Mouse (Mus musculus) spleen, adult 2 months (tissue): ENCODE measurements at regions not wholly inside any gene's neighbourhood (a gene's known extent, or its start where the extent isn't known, plus 50 kb on each side); places are given as distances from the start of the nearest gene placed in this dataset.

Experiments
- DNase-seq, 2 experiments: peaks; one replicate each; pipeline versions ENCODE4 v3.0.0 to v3.0.0-alpha.2; 2012 to 2021; ENCODE audit warnings: low spot score in 2 of 2, low read depth in 1 of 2
- H3K27ac ChIP-seq: fragments of 200-500 bp; 2 replicates; pipeline ENCODE4 v1.5.1; 2012; ENCODE audit warnings: low read length, inconsistent platforms; ENCODE audit not compliant: insufficient read depth
- H3K27me3 ChIP-seq: fragments of 200-500 bp; 2 replicates; pipeline ENCODE4 v1.6.1; 2012; ENCODE audit warnings: mild to moderate bottlenecking, moderate library complexity, low read length, inconsistent platforms; ENCODE audit not compliant: control insufficient read depth, insufficient read depth
- H3K36me3 ChIP-seq: fragments of 200-500 bp; 2 replicates; pipeline ENCODE4 v1.6.1; 2012; ENCODE audit warnings: mild to moderate bottlenecking, low read length, inconsistent platforms; ENCODE audit not compliant: control insufficient read depth, insufficient read depth
- H3K4me1 ChIP-seq: fragments of 200-500 bp; 2 replicates; pipeline ENCODE4 v1.6.1; 2011; ENCODE audit warnings: inconsistent platforms; ENCODE audit not compliant: control insufficient read depth, insufficient read depth, insufficient read length
- H3K4me3 ChIP-seq: fragments of 200-500 bp; 2 replicates; pipeline ENCODE4 v1.5.1; 2011; ENCODE audit warnings: mild to moderate bottlenecking, inconsistent platforms; ENCODE audit not compliant: insufficient read depth, insufficient read length; ENCODE audit errors: extremely low read depth
- CTCF ChIP-seq: fragments of 200-500 bp; IDR thresholded peaks from 2 replicates; pipeline ENCODE4 v1.5.1; 2011; ENCODE audit warnings: mild to moderate bottlenecking, inconsistent platforms; ENCODE audit not compliant: insufficient read depth, insufficient read length, insufficient replicate concordance; ENCODE audit errors: extremely low read depth
- POLR2A ChIP-seq: fragments of 200-500 bp; IDR thresholded peaks from 2 replicates; pipeline ENCODE4 v1.6.1; 2011; ENCODE audit warnings: low read depth, low read length, inconsistent platforms
- WGBS: fragments of 180-500 bp; shearing (Covaris S2); methylation state at CpG from one replicate; pipeline ENCODE4 v1.1.7; 2018; 5-methylcytosine and 5-hydroxymethylcytosine counted together

- no peak for TF ChIP-seq CTCF
- Histone ChIP-seq H3K36me3 (no peaks in the 10 kb centered on the region), H3K4me3 (no peak overlapping the region), H3K4me1 (no peaks in the 10 kb centered on the region), H3K27ac (no peak overlapping the region), H3K27me3 (no peaks in the 10 kb centered on the region)
- DNase-seq, result no peak
- WGBS, result 38% methylated on average over 5 of the region's 5 CpGs
Measured at GRCm38 (mm10) chr5:111901197-111901596, 167.5 kb downstream of the Gm26897 start.

GRCm38 (mm10) chr5:111901678-111902077, 168.0 kb downstream of the Gm26897 start:
- TF ChIP-seq POLR2A, result no peak
- no peaks in the 10 kb centered on the region for H3K27me3 ChIP-seq
- DNase-seq, result no peak
- H3K36me3 ChIP-seq, result no peaks in the 10 kb centered on the region
- H3K4me3 ChIP-seq, result no peak overlapping the region
- H3K4me1 ChIP-seq, result no peaks in the 10 kb centered on the region
- H3K27ac ChIP-seq, result no peak overlapping the region
- 11% methylated on average over 5 of the region's 5 CpGs for WGBS

- Histone ChIP-seq H3K4me3 (no peak overlapping the region), H3K4me1 (no peaks in the 10 kb centered on the region), H3K36me3 (no peaks in the 10 kb centered on the region), H3K27me3 (no peaks in the 10 kb centered on the region), H3K27ac (no peak overlapping the region)
- no peak for DNase-seq
- 82% methylated on average over 14 of the region's 14 CpGs for WGBS
- TF ChIP-seq POLR2A (no peak), CTCF (no peak)
Measured at GRCm38 (mm10) chr5:111908085-111908484, 174.4 kb downstream of the Gm26897 start.

GRCm38 (mm10) chr5:111910514-111910913, 176.8 kb downstream of the Gm26897 start:
- Histone ChIP-seq H3K4me1 (no peaks in the 10 kb centered on the region), H3K27ac (no peak overlapping the region), H3K4me3 (no peak overlapping the region), H3K27me3 (no peaks in the 10 kb centered on the region), H3K36me3 (no peaks in the 10 kb centered on the region)
- TF ChIP-seq POLR2A (no peak), CTCF (no peak)
- 72% methylated on average over 8 of the region's 8 CpGs for WGBS
- DNase-seq, result no peak

- 59% methylated on average over 7 of the region's 7 CpGs for WGBS
- H3K27me3 ChIP-seq, result no peaks in the 10 kb centered on the region
- no peak overlapping the region for H3K4me3 ChIP-seq
- H3K4me1 ChIP-seq, result no peaks in the 10 kb centered on the region
- no peaks in the 10 kb centered on the region for H3K36me3 ChIP-seq
- no peak for DNase-seq
- TF ChIP-seq POLR2A (no peak), CTCF (no peak)
- no peak overlapping the region for H3K27ac ChIP-seq
Measured at GRCm38 (mm10) chr5:111913354-111913753, 179.6 kb downstream of the Gm26897 start.

- Histone ChIP-seq H3K27ac (no peak overlapping the region), H3K27me3 (no peaks in the 10 kb centered on the region), H3K4me1 (no peaks in the 10 kb centered on the region), H3K36me3 (no peaks in the 10 kb centered on the region), H3K4me3 (no peak overlapping the region)
- DNase-seq, result no peak
- WGBS, result 67% methylated on average over 3 of the region's 3 CpGs
- no peak for TF ChIP-seq POLR2A
- no peak for TF ChIP-seq CTCF
Measured at GRCm38 (mm10) chr5:111914296-111914695, 180.6 kb downstream of the Gm26897 start.

- no peak for TF ChIP-seq POLR2A
- TF ChIP-seq CTCF, result no peak
- H3K4me3 ChIP-seq, result no peak overlapping the region
- DNase-seq, result no peak
- H3K27ac ChIP-seq, result no peak overlapping the region
- H3K27me3 ChIP-seq, result no peaks in the 10 kb centered on the region
- no peaks in the 10 kb centered on the region for H3K4me1 ChIP-seq
- WGBS, result 36% methylated on average over 8 of the region's 8 CpGs
- no peaks in the 10 kb centered on the region for H3K36me3 ChIP-seq
Measured at GRCm38 (mm10) chr5:111917643-111918252, 184.0 kb downstream of the Gm26897 start.
